Mouse (Mus musculus): ENCODE data around the gene Ankrd65. TPM values are rescaled to one million over a fixed set of nuclear protein-coding genes. Genes with fewer than 3 reads are reported as not detected.
A peak's percentile ranks its signal among the peaks of the same experiment; 100 is the strongest.

Gene Ankrd65
- polyA plus RNA-seq, 1 experiment from 2014 or later, result not detected

GRCm38 (mm10) chr4:155773335-155774078 is 16.7 kb upstream of the Ankrd65 start:
- Histone ChIP-seq H3K27ac (ENCODE audit: low read length) (no peak overlapping the region), H3K4me3 (replicated peaks; ENCODE audit: low read length) (peak overlapping the region; percentile 41), H3K36me3 (ENCODE audit: control insufficient read depth, insufficient read depth) (no peaks in the 10 kb centered on the region), H3K27me3 (replicated peaks; ENCODE audit: control insufficient read depth, insufficient read depth, low read length) (peaks cover 8% of the 10 kb centered on the region), H3K4me1 (replicated peaks; ENCODE audit: control insufficient read depth, insufficient read depth, low read length) (peaks cover 29% of the 10 kb centered on the region), H3K9me3 (ENCODE audit: control insufficient read depth, low read length) (no peaks in the 10 kb centered on the region), H3K9ac (replicated peaks; ENCODE audit: low read depth, low read length) (no peak overlapping the region), H3K4me2 (ENCODE audit: low read length) (peak overlapping the region; percentile 59)
- WGBS, result 32% methylated on average over 5 of the region's 5 CpGs
- no peak for ATAC-seq

GRCm38 (mm10) chr4:155774280-155774754 is 15.9 kb upstream of the Ankrd65 start, which contains the start of gene Vwa1:
Gene Vwa1, minus strand, starts transcription at chr4:155774698.
- Histone ChIP-seq H3K9ac (replicated peaks; ENCODE audit: low read depth, low read length) (peak within 1 kb of the TSS; percentile 51), H3K27me3 (replicated peaks; ENCODE audit: control insufficient read depth, insufficient read depth, low read length) (peaks cover 8% of the 10 kb centered on the region), H3K27ac (ENCODE audit: low read length) (peak within 1 kb of the TSS; percentile 29; the same call in 1 of the 2 replicates), H3K4me2 (ENCODE audit: low read length) (peak within 1 kb of the TSS; percentile 59), H3K4me3 (replicated peaks; ENCODE audit: low read length) (peak within 1 kb of the TSS; percentile 41), H3K4me1 (replicated peaks; ENCODE audit: control insufficient read depth, insufficient read depth, low read length) (peaks cover 29% of the 10 kb centered on the region), H3K9me3 (ENCODE audit: control insufficient read depth, low read length) (no peaks in the 10 kb centered on the region), H3K36me3 (ENCODE audit: control insufficient read depth, insufficient read depth) (no peaks in the 10 kb centered on the region)
- WGBS, result 1% methylated on average over 35 of the region's 35 CpGs
- ATAC-seq, result peak; percentile 76

GRCm38 (mm10) chr4:155774971-155775740 is 15.1 kb upstream of the Ankrd65 start:
- WGBS, result 48% methylated on average over 9 of the region's 9 CpGs
- Histone ChIP-seq H3K4me2 (ENCODE audit: low read length) (peak overlapping the region; percentile 59), H3K9ac (replicated peaks; ENCODE audit: low read depth, low read length) (peak overlapping the region; percentile 51), H3K9me3 (ENCODE audit: control insufficient read depth, low read length) (no peaks in the 10 kb centered on the region), H3K4me3 (replicated peaks; ENCODE audit: low read length) (peak overlapping the region; percentile 41), H3K27me3 (replicated peaks; ENCODE audit: control insufficient read depth, insufficient read depth, low read length) (peaks cover 8% of the 10 kb centered on the region), H3K4me1 (replicated peaks; ENCODE audit: control insufficient read depth, insufficient read depth, low read length) (peaks cover 23% of the 10 kb centered on the region), H3K36me3 (ENCODE audit: control insufficient read depth, insufficient read depth) (no peaks in the 10 kb centered on the region), H3K27ac (ENCODE audit: low read length) (peak overlapping the region; percentile 29; the same call in 1 of the 2 replicates)
- ATAC-seq, result no peak

- Histone ChIP-seq H3K36me3 (ENCODE audit: control insufficient read depth, insufficient read depth) (no peaks in the 10 kb centered on the region), H3K27ac (ENCODE audit: low read length) (peak overlapping the region; percentile 33), H3K27me3 (replicated peaks; ENCODE audit: control insufficient read depth, insufficient read depth, low read length) (peaks cover 8% of the 10 kb centered on the region), H3K4me1 (replicated peaks; ENCODE audit: control insufficient read depth, insufficient read depth, low read length) (peaks cover 19% of the 10 kb centered on the region), H3K9me3 (ENCODE audit: control insufficient read depth, low read length) (no peaks in the 10 kb centered on the region), H3K4me3 (replicated peaks; ENCODE audit: low read length) (no peak overlapping the region), H3K9ac (replicated peaks; ENCODE audit: low read depth, low read length) (no peak overlapping the region), H3K4me2 (ENCODE audit: low read length) (no peak overlapping the region)
- no peak for ATAC-seq
- 73% methylated on average over 3 of the region's 3 CpGs for WGBS
These were observed 14.4 kb upstream of the Ankrd65 start for GRCm38 (mm10) chr4:155775855-155776254.

- H3K36me3 ChIP-seq (ENCODE audit: control insufficient read depth, insufficient read depth), result no peaks in the 10 kb centered on the region
- H3K4me1 ChIP-seq (replicated peaks; ENCODE audit: control insufficient read depth, insufficient read depth, low read length), result peaks cover 19% of the 10 kb centered on the region
- no peaks in the 10 kb centered on the region for H3K9me3 ChIP-seq (ENCODE audit: control insufficient read depth, low read length)
- H3K27me3 ChIP-seq (replicated peaks; ENCODE audit: control insufficient read depth, insufficient read depth, low read length), result peaks cover 8% of the 10 kb centered on the region
- ATAC-seq, result no peak
- H3K4me2 ChIP-seq (ENCODE audit: low read length), result no peak overlapping the region
- no peak overlapping the region for H3K4me3 ChIP-seq (replicated peaks; ENCODE audit: low read length)
- WGBS, result 63% methylated on average over 2 of the region's 2 CpGs
- H3K27ac ChIP-seq (ENCODE audit: low read length), result no peak overlapping the region
- no peak overlapping the region for H3K9ac ChIP-seq (replicated peaks; ENCODE audit: low read depth, low read length)
These were observed 13.4 kb upstream of the Ankrd65 start for GRCm38 (mm10) chr4:155776704-155777335.

- 80% methylated on average over 2 of the region's 2 CpGs for WGBS
- Histone ChIP-seq H3K27ac (ENCODE audit: low read length) (no peak overlapping the region), H3K4me1 (replicated peaks; ENCODE audit: control insufficient read depth, insufficient read depth, low read length) (peaks cover 19% of the 10 kb centered on the region), H3K27me3 (replicated peaks; ENCODE audit: control insufficient read depth, insufficient read depth, low read length) (peaks cover 5% of the 10 kb centered on the region), H3K36me3 (ENCODE audit: control insufficient read depth, insufficient read depth) (no peaks in the 10 kb centered on the region), H3K4me3 (replicated peaks; ENCODE audit: low read length) (no peak overlapping the region), H3K4me2 (ENCODE audit: low read length) (no peak overlapping the region), H3K9me3 (ENCODE audit: control insufficient read depth, low read length) (no peaks in the 10 kb centered on the region), H3K9ac (replicated peaks; ENCODE audit: low read depth, low read length) (no peak overlapping the region)
- no peak for ATAC-seq
These were observed 12.4 kb upstream of the Ankrd65 start for GRCm38 (mm10) chr4:155777816-155778215.

- Histone ChIP-seq H3K4me1 (replicated peaks; ENCODE audit: control insufficient read depth, insufficient read depth, low read length) (peaks cover 21% of the 10 kb centered on the region), H3K36me3 (ENCODE audit: control insufficient read depth, insufficient read depth) (no peaks in the 10 kb centered on the region), H3K9ac (replicated peaks; ENCODE audit: low read depth, low read length) (no peak overlapping the region), H3K4me3 (replicated peaks; ENCODE audit: low read length) (no peak overlapping the region), H3K9me3 (ENCODE audit: control insufficient read depth, low read length) (no peaks in the 10 kb centered on the region), H3K4me2 (ENCODE audit: low read length) (no peak overlapping the region), H3K27ac (ENCODE audit: low read length) (no peak overlapping the region), H3K27me3 (replicated peaks; ENCODE audit: control insufficient read depth, insufficient read depth, low read length) (peaks cover 2% of the 10 kb centered on the region; the same call in 1 of the 2 replicates)
- 79% methylated on average over 4 of the region's 4 CpGs for WGBS
- ATAC-seq, result no peak
These were observed 10.7 kb upstream of the Ankrd65 start for GRCm38 (mm10) chr4:155779498-155779897.

- H3K27me3 ChIP-seq (replicated peaks; ENCODE audit: control insufficient read depth, insufficient read depth, low read length), result no peaks in the 10 kb centered on the region
- no peak overlapping the region for H3K4me3 ChIP-seq (replicated peaks; ENCODE audit: low read length)
- H3K4me1 ChIP-seq (replicated peaks; ENCODE audit: control insufficient read depth, insufficient read depth, low read length), result peaks cover 15% of the 10 kb centered on the region
- no peaks in the 10 kb centered on the region for H3K9me3 ChIP-seq (ENCODE audit: control insufficient read depth, low read length)
- no peak overlapping the region for H3K4me2 ChIP-seq (ENCODE audit: low read length)
- no peak for ATAC-seq
- no peak overlapping the region for H3K9ac ChIP-seq (replicated peaks; ENCODE audit: low read depth, low read length)
- H3K36me3 ChIP-seq (ENCODE audit: control insufficient read depth, insufficient read depth), result no peaks in the 10 kb centered on the region
- no peak overlapping the region for H3K27ac ChIP-seq (ENCODE audit: low read length)
- 44% methylated on average over 6 of the region's 6 CpGs for WGBS
These were observed 9.3 kb upstream of the Ankrd65 start for GRCm38 (mm10) chr4:155780895-155781294.
